Mouse (Mus musculus) testis, postnatal 14 days (tissue): ENCODE measurements around the gene Mdm4.
"Not testable (repeated sequence)": the region's sequence is repeated elsewhere in the genome, so short reads cannot be mapped to it uniquely, and the experiment has no call there.

ENCODE experiments used
- DNase-seq: peaks from one replicate; pipeline ENCODE4 v3.0.0; 2021; ENCODE audit warnings: low spot score

The Mdm4 gene

DNA sequence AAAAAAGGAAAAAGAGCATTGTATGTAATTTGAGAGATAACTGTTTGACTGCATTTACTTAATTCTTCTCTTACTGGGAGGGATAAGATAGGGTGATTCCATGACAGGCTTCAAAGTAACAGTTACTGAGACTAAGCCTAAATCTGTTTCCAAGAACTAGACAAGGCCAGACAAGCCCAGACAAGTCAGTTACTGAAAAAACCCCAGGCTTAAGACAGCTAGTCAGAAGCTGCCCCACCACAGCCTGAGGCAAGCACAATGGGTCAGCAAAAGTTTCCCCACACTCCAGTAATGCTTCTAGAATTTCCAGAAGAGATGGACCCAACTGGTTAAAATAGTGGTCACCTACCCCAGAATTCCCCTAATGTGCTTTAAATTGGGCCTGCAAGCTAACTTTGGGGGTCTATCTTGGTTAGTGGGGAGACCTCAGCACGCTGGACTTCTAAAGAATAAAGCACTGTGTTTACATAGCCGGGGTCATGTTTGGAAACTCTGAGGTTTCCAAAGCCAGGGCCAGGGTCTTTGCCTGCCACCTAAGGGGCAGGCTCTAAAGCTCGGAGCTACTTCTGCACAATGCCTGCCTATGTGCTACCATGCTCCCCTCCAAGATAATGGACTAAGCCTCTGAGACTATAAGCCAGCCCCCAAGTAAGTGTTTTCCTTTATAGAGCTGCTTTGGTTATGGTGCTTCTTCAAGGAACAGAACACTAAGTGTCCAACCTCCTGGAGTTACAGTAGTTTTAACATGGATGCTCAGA lies 10.0 kb downstream of the Mdm4 start:
- DNase-seq: no peak

DNA sequence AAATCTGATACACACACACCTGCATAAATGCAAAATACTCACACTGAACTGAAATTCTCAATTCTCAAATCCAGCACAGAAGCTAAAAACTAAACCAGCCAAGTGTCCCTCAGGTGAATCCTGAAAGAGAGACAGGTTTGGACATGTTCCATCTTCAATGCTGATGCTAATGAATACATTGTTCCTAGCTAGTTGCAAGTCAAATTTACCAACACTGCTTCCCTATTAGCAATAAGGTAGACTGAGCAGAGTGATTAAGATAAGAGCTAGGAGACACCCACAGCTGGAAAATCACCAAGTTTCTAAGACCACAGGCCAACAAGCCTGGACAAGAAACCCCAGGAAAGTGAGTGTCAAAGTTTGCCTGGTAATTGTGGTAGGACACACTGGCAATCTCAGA lies 11.0 kb downstream of the Mdm4 start:
- peak; percentile 19 for DNase-seq

DNA sequence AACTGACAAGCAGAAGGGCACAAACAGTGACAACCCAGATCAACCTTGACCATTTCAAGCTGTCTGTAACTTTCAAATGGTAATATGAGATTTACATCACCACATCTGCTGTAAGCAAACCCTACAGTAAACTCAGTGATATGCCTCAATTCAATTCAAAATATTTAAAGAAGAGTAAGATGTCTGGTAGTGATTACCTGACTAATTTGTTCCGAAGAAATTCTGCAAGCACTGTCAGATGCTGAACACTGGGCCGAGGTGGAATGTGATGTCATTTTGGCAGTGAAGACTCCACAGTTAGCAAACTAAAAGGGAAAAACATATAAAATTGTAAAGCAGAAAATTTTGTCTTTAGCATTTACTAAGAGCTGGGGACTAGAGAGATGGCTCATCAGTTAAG lies 11.8 kb downstream of the Mdm4 start:
- DNase-seq: no peak

- DNase-seq: no peak
These were observed 13.5 kb downstream of the Mdm4 start for GRCm38 (mm10) chr1:133016775-133017428.

GRCm38 (mm10) chr1:133014196-133014595 lies 16.2 kb downstream of the Mdm4 start:
- DNase-seq: no peak

GRCm38 (mm10) chr1:133013331-133013730 lies 17.0 kb downstream of the Mdm4 start:
- no peak for DNase-seq

- no peak for DNase-seq
These were observed 18.2 kb downstream of the Mdm4 start for GRCm38 (mm10) chr1:133011955-133012841.

GRCm38 (mm10) chr1:133006571-133006970 lies 23.8 kb downstream of the Mdm4 start:
- DNase-seq: no peak

DNA sequence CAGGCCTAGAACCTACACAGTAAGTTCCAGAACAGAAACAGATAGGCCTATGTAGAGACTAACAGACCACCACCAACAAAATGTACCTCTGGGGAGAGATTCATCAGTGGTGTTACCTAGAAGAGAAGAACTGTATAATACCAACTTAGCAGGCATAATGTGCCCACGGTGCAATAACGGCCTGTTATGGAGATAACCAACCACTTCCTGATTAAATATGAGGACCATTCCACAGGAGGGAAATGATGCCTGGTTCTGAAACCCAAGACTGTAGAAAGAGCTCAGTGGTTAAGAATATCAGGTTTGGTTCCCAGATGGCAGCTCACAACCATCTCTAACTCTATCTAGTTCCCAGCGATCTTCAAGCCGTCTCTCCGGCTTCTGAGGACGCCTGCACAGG lies 30.0 kb downstream of the Mdm4 start:
- DNase-seq: no peak

DNA sequence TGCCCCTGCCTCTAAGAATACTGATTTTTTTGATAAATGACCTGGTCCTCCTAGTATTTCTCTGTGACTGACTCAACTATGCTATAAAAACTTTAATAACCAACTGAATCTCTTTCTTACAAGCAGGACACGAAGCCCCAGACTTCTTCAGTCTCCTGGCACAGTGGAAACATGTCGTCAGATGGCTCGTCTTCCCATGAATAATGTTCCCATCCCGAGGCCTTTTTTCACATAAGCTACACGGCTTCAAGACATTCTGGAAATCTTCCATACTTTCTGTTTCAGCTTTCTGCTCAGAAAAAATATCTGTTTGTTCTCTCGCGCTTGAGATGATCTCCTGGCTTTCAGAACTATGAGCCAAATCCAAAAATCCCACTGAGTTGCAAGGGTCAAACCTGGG lies 38.8 kb downstream of the Mdm4 start:
- DNase-seq: no peak

DNA sequence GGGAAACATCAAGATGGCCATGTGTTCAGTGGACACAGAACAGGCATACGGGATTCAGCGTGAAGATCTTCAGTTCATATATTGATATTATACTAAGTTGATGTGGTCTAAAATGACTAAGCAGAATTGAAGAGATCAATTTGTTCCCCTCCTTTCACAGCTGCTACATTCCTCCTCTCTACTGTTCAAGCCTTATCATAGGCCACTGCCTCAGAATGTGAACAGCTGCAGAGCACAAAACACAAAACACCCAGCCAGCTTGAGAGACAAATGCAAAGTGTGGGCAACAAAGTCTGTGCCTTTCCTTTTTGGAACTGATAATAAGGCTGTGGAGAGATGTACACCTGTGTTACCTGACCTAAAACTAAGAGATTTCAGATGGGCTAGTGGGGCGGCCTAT lies 39.6 kb downstream of the Mdm4 start:
- no peak for DNase-seq

DNA sequence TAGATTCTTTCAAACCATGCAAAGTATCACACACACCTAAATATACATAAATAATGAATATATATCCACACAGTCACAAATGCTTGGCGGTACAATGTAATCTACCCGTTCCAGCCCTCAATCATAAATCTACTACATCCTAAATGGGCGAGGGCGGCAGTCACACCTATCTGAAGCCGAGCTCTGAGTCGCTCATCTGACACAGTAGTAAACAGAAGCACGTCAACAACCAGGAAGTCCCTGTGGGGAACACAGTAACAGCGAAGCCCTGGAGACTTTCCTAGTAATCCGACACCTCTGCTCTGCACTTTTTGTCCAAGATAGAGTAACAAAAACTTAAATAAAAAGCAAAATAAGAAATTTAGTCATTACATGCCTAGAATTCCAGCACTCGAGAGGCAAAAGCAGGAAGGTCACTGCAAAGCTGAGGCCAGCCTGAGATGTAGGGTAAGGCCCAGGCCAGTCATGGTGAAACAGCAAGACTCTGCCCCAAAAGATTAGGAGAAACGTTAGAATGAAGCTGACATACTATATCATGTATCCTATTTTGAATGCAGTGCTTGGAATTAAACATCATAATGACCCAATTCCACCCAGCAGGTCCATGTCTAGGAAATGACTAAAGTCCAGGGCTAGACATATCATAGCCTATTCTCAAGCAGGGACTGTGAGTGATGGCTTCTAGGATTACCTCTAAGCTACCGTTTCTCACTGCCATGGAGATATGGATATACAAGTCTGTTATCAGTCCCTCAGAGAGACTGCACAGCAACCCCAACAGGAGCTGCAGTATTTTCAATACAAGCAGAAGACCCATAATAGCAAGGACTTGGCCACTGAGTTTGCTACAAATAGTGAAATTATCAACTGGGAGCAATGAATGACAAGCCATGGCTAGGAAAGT lies 41.6 kb downstream of the Mdm4 start:
- not testable (repeated sequence) for DNase-seq

GRCm38 (mm10) chr1:132982728-132983127 lies 47.6 kb downstream of the Mdm4 start:
- DNase-seq: no peak

DNA sequence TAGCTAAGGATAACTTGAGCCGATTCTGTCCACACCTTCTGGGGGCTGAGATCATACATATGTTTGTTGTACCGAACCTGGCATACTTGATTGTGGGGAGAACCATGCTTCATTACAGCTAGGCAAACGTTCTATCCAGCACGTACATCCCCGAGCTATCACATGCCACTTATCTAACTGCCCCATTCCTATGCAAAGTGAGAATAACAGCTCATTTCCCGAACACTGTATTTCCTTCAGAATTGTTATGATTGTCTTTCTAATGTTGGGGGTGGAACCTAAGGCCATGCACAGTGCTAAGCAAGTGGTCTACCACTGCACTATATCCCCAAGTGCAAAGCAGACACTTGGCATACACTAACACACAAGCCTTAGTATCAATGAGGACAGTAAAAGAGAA lies 49.1 kb downstream of the Mdm4 start:
- DNase-seq: no peak

DNA sequence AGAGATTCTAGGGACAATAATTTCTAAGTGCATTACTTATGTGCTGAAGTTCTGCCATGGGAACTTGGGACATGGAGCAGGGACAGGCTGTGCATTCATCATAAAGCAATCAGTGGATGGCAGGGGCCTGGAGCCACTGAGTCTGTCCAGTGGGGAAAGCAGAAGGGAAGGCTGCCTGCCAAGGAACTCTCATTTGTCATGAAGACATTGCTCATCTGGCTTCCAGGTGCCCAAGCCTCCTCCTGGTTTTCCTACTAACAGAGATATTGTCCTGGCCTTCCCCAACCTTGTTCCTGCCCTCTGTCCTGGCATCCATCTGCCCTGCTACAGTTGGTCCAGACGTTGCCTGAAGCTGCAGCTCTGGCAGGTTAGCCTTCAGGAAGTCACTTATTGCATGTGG lies 53.0 kb downstream of the Mdm4 start:
- no peak for DNase-seq

GRCm38 (mm10) chr1:132968659-132969058 lies 61.7 kb downstream of the Mdm4 start:
- DNase-seq: peak; percentile 60

- DNase-seq: no peak
These were observed 65.7 kb downstream of the Mdm4 start for GRCm38 (mm10) chr1:132964691-132965090.

DNA sequence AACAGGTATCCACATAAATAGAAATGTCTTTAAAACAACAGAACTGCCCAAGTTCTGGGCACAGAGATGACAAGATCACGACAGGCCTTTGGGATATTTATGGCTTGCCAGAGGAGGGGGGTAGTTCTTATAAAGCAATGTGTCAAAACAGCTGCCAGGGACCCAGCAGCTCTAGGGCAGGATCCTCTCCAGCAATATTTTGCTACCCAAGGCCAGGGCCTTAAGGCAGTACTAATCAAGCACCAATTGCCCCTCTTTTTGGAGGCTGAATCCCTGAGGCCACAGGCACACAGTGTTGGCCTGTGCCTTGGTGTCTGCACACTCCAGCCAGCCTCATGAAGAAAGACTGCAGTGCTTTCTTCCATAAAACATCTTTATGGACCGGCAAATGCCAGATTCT lies 66.3 kb downstream of the Mdm4 start:
- DNase-seq: no peak

DNA sequence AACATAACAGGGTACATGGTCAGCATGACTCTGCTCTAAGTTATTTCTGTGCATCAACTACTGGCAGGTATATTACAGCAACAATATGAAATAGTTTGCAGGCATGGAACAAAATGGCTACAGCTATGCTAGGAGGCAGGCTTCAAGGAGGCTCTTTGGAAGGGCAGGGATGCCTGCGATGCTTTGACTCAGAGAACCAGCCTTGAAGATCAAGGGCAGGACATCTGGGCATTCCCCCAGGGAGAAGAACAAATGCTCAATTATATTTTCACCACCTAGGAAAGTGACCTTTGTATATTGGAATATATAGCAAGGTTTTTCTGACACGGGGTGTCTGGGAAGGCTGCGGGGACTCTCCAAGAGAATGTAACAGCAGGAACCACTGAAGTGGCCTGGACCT lies 68.6 kb downstream of the Mdm4 start:
- DNase-seq: no peak

GRCm38 (mm10) chr1:132956809-132957208 lies 73.6 kb downstream of the Mdm4 start:
- no peak for DNase-seq

- no peak for DNase-seq
These were observed 82.5 kb downstream of the Mdm4 start for GRCm38 (mm10) chr1:132947811-132948210.

GRCm38 (mm10) chr1:132945826-132946225 lies 84.5 kb downstream of the Mdm4 start:
- no peak for DNase-seq
